Mouse (Mus musculus): Measurements from ENCODE around the gene Gm19684. TPM values are rescaled to one million over a fixed set of nuclear protein-coding genes. Genes with fewer than 3 reads are reported as not detected.

The Gm19684 gene
- polyA plus RNA-seq (2015; fragmentation: Nextera tagmentation; extraction: Ambion mirVana): not detected in 2 replicates

DNA sequence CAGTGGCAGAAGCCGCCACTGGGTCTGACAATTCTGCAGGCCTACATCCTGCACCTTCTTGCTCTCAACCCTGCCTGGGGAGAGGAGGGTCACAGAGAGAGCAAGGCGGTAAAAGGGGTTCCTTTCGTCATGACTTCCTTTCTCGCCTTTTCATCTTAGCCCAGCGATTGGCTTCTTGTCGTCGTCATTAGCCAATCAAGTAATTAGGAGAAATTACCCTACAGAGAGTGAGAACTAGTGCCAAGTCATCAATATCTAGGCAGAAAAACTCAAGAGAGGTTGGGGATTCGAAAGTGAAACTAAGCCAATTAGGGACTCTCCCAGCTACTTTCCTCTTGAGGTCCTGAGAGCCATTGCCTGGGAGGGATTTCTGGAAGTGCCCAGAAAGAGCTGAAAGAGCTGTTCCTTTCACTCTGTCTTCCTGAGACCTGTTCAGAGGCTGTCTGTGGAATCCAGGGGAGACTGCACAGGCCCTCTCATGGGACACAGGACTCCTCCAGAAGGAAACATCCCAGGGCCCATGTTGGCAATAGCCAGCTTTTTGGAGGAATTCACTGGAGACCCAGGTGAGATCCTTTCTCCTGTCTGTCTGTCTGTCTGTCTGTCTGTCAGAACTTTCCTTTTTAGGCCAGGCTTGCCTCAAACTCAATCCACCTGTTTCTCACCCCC, at the start of gene Gm19684:
Gene Gm19684 (plus strand): TSS at position 327 of the 669 bp plus-strand sequence.

DNA sequence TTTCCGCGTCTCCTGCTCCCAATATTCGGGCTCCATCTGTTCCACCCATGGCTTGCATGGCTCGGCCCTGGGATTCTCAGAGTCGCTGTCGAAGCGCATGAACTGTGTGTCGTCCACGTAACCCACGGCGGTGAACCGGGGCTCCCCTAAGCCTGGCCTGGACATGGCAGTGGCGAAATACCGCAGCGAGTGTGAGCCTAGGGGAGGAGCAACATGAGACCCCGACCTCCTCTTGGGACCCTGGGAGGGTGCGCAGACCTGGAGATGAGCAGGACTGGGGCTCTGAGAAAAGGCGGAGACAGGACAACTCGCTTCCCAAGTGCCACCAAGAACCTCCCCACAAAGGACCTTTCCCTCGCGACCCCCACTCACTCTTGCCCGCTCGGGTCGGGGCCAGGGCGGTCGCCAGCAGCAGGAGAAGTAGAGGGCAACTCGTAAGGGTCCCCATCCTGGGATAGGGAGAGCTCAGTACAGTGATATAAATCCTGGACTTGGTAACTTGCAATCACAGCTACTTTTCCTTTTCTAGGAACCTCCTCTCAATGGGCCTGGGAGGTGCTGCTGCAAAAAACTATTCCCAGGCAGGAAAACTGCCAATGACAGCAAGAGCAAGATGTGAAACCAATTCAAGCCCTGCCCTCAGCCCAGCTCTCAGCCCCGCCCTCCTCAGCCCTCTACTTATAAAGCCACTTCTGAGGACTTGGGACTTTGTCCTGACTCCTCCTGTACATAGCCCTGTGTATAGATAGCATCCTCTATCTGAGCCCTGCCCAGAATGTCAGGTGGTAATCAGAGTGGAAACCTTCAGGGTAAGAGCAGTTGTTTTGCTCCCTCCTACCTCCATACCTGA, 7.7 kb downstream of the Gm19684 start, which contains the start of gene Gm7030:
Gene Gm7030 (minus strand): TSS at position 458 of the 850 bp plus-strand sequence.

DNA sequence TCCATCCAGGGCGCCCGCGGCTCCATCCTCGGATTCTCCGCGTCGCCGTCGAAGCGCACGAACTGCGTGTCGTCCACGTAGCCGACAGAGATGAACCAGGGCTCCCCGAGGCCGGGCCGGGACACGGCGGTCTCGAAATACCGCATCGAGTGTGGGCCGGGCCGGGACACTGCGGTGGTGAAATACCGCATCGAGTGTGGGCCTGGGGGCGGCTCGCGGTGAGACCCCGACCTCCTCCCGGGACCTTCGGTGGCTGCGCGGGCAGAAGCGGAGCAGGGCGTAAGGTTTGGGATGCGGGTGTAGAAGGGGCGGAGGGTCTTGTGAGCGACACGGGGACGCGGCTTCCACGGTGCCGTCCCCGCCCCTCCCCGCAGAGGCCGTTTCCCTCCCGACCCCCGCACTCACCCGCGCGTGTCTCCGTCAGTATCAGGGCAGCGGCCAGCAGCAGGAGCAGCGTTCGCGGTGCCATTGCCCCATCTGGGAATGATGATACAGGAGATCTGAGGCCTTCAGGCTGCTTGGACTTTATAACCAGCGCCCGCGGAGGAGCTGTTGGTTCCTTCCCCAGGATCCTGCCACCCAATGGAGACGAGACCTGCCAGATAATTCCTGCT, 46.7 kb downstream of the Gm19684 start, which contains the start of gene Gm8909:
Gene Gm8909 (minus strand): TSS at position 499 of the 614 bp plus-strand sequence.

Other genes starting within 250 kb of the Gm19684 start
- 11.4 and 12.8 TPM in 2 replicates for gene Dhx16, start 241.9 kb upstream of the Gm19684 start, polyA plus RNA-seq (2015; fragmentation: Nextera tagmentation; extraction: Ambion mirVana)
- 51.1 and 65.0 TPM in 2 replicates for gene 2310061I04Rik, start 224.2 kb upstream of the Gm19684 start, polyA plus RNA-seq (2015; fragmentation: Nextera tagmentation; extraction: Ambion mirVana)
- 13.1 and 13.8 TPM in 2 replicates for gene Atat1, start 211.6 kb upstream of the Gm19684 start, polyA plus RNA-seq (2015; fragmentation: Nextera tagmentation; extraction: Ambion mirVana)
- 73.1 and 80.9 TPM in 2 replicates for gene Mrps18b, start 205.3 kb upstream of the Gm19684 start, polyA plus RNA-seq (2015; fragmentation: Nextera tagmentation; extraction: Ambion mirVana)
- gene Ppp1r10, start 205.2 kb upstream of the Gm19684 start, polyA plus RNA-seq (2015; fragmentation: Nextera tagmentation; extraction: Ambion mirVana): 17.9 and 26.3 TPM in 2 replicates
- 62.2 and 75.8 TPM in 2 replicates for gene Abcf1, start 151.9 kb upstream of the Gm19684 start, polyA plus RNA-seq (2015; fragmentation: Nextera tagmentation; extraction: Ambion mirVana)
- 23.3 and 25.8 TPM in 2 replicates for gene Gnl1, start 141.8 kb upstream of the Gm19684 start, polyA plus RNA-seq (2015; fragmentation: Nextera tagmentation; extraction: Ambion mirVana)
- gene Prr3, start 141.4 kb upstream of the Gm19684 start, polyA plus RNA-seq (2015; fragmentation: Nextera tagmentation; extraction: Ambion mirVana): 8.5 and 10.2 TPM in 2 replicates
- gene H2-T24, start 101.1 kb upstream of the Gm19684 start, polyA plus RNA-seq (2015; fragmentation: Nextera tagmentation; extraction: Ambion mirVana): 1.8 TPM in 2 replicates
- 10.8 and 13.2 TPM in 2 replicates for gene H2-T23, start 88.8 kb upstream of the Gm19684 start, polyA plus RNA-seq (2015; fragmentation: Nextera tagmentation; extraction: Ambion mirVana)
- 11.7 and 13.4 TPM in 2 replicates for gene H2-T22, start 78.9 kb upstream of the Gm19684 start, polyA plus RNA-seq (2015; fragmentation: Nextera tagmentation; extraction: Ambion mirVana)
- gene Gm6034, start 78.7 kb upstream of the Gm19684 start, polyA plus RNA-seq (2015; fragmentation: Nextera tagmentation; extraction: Ambion mirVana): not detected in 2 replicates
- 0.12 TPM in 1 of 2 replicates, not detected in the other for gene Gm11127, start 63.3 kb upstream of the Gm19684 start, polyA plus RNA-seq (2015; fragmentation: Nextera tagmentation; extraction: Ambion mirVana)
- not detected in 2 replicates for gene Gm7030, start 7.7 kb downstream of the Gm19684 start, polyA plus RNA-seq (2015; fragmentation: Nextera tagmentation; extraction: Ambion mirVana)
- not detected in 2 replicates for gene Gm8909, start 46.9 kb downstream of the Gm19684 start, polyA plus RNA-seq (2015; fragmentation: Nextera tagmentation; extraction: Ambion mirVana)
- not detected in 2 replicates for gene H2-T3, start 68.6 kb downstream of the Gm19684 start, polyA plus RNA-seq (2015; fragmentation: Nextera tagmentation; extraction: Ambion mirVana)
- 61.5 and 64.7 TPM in 2 replicates for gene Rpp21, start 136.4 kb downstream of the Gm19684 start, polyA plus RNA-seq (2015; fragmentation: Nextera tagmentation; extraction: Ambion mirVana)
- gene Trim39, start 150.6 kb downstream of the Gm19684 start, polyA plus RNA-seq (2015; fragmentation: Nextera tagmentation; extraction: Ambion mirVana): 4.5 and 4.9 TPM in 2 replicates
- gene H2-M10.2, start 164.8 kb downstream of the Gm19684 start, polyA plus RNA-seq (2015; fragmentation: Nextera tagmentation; extraction: Ambion mirVana): not detected in 2 replicates
- gene H2-M10.1, start 204.5 kb downstream of the Gm19684 start, polyA plus RNA-seq (2015; fragmentation: Nextera tagmentation; extraction: Ambion mirVana): not detected in 2 replicates
- not detected in 2 replicates for gene H2-M10.3, start 246.7 kb downstream of the Gm19684 start, polyA plus RNA-seq (2015; fragmentation: Nextera tagmentation; extraction: Ambion mirVana)